Mouse (Mus musculus) olfactory bulb, adult 2 months (tissue): ENCODE results near the gene Slc7a14.

Experiments used
- CTCF ChIP-seq: fragments of 200-500 bp; IDR thresholded peaks from 2 replicates; pipeline ENCODE4 v1.5.1; 2012; ENCODE audit warnings: low read depth, mild to moderate bottlenecking, low read length, moderate library complexity; ENCODE audit not compliant: insufficient read depth
- POLR2A ChIP-seq: fragments of 200-500 bp; IDR thresholded peaks from 2 replicates; pipeline ENCODE4 v1.6.1; 2012; ENCODE audit warnings: mild to moderate bottlenecking, low read depth, low read length, moderate library complexity; ENCODE audit not compliant: insufficient read depth

- TF ChIP-seq POLR2A (no peak), CTCF (no peak)
Measured at GRCm38 (mm10) chr3:31233746-31234312, 76.3 kb downstream of the Slc7a14 start.
